Mouse (Mus musculus) naive thymus-derived CD4-positive, alpha-beta T cell, adult 2 months (primary cell): ENCODE measurements around the gene Fam172a.
"Not testable (repeated sequence)": the region's sequence is repeated elsewhere in the genome, so short reads cannot be mapped to it uniquely, and the experiment has no call there.

ENCODE experiments used
- DNase-seq: peaks from one replicate; pipeline ENCODE4 v3.0.0-alpha.2; 2011; ENCODE audit warnings: low read depth

Fam172a gene

GRCm38 (mm10) chr13:77701733-77702132 lies at the start of gene Fam172a:
Gene Fam172a (plus strand): TSS chr13:77702033.
- DNase-seq = not testable (repeated sequence)

- DNase-seq = no peak
These were observed 13.2 kb upstream of the Fam172a start for GRCm38 (mm10) chr13:77688651-77689050.

GRCm38 (mm10) chr13:77708514-77709013 lies 6.7 kb downstream of the Fam172a start:
- peak; percentile 94 for DNase-seq

- DNase-seq = no peak
These were observed 15.7 kb downstream of the Fam172a start for GRCm38 (mm10) chr13:77717499-77717898.

GRCm38 (mm10) chr13:77742822-77743221 lies 41.0 kb downstream of the Fam172a start:
- no peak for DNase-seq

GRCm38 (mm10) chr13:77777606-77778005 lies 75.8 kb downstream of the Fam172a start:
- DNase-seq = no peak

- not testable (repeated sequence) for DNase-seq
These were observed 105.5 kb downstream of the Fam172a start for GRCm38 (mm10) chr13:77807341-77807740.

GRCm38 (mm10) chr13:77810449-77810848 lies 108.6 kb downstream of the Fam172a start:
- no peak for DNase-seq

GRCm38 (mm10) chr13:77826138-77826537 lies 124.3 kb downstream of the Fam172a start:
- no peak for DNase-seq

GRCm38 (mm10) chr13:77843017-77843654 lies 141.3 kb downstream of the Fam172a start:
- no peak for DNase-seq

GRCm38 (mm10) chr13:77848868-77849267 lies 147.0 kb downstream of the Fam172a start:
- no peak for DNase-seq

- DNase-seq = no peak
These were observed 163.0 kb downstream of the Fam172a start for GRCm38 (mm10) chr13:77864804-77865203.

GRCm38 (mm10) chr13:77868314-77868713 lies 166.5 kb downstream of the Fam172a start:
- DNase-seq = no peak

- no peak for DNase-seq
These were observed 176.3 kb downstream of the Fam172a start for GRCm38 (mm10) chr13:77878120-77878519.

- DNase-seq = no peak
These were observed 176.7 kb downstream of the Fam172a start for GRCm38 (mm10) chr13:77878545-77878944.

- DNase-seq = no peak
These were observed 195.8 kb downstream of the Fam172a start for GRCm38 (mm10) chr13:77897619-77898018.

GRCm38 (mm10) chr13:77898066-77898796 lies 196.4 kb downstream of the Fam172a start:
- DNase-seq = no peak

- no peak for DNase-seq
These were observed 197.9 kb downstream of the Fam172a start for GRCm38 (mm10) chr13:77899725-77900124.

GRCm38 (mm10) chr13:77900843-77901242 lies 199.0 kb downstream of the Fam172a start:
- no peak for DNase-seq

GRCm38 (mm10) chr13:77909184-77909583 lies 207.4 kb downstream of the Fam172a start:
- no peak for DNase-seq

GRCm38 (mm10) chr13:77922834-77923233 lies 221.0 kb downstream of the Fam172a start:
- no peak for DNase-seq

- no peak for DNase-seq
These were observed 255.8 kb downstream of the Fam172a start for GRCm38 (mm10) chr13:77957611-77958010.
